Mouse (Mus musculus) kidney, adult 11 months (tissue): Measurements from ENCODE around the gene Hes7.

Experiments used
- DNase-seq: peaks from one replicate; pipeline ENCODE4 v3.0.0; 2022

Hes7 gene

GRCm38 (mm10) chr11:69088103-69088855, 31.9 kb upstream of the Hes7 start, which contains the start of gene Vamp2:
Gene Vamp2 (plus strand): TSS chr11:69088490.
- peak; percentile 86 for DNase-seq

- no peak for DNase-seq
Measured at GRCm38 (mm10) chr11:69088856-69089615, 31.2 kb upstream of the Hes7 start.

- DNase-seq: peak; percentile 53
Measured at GRCm38 (mm10) chr11:69089616-69090290, 30.5 kb upstream of the Hes7 start.

- DNase-seq: no peak
Measured at GRCm38 (mm10) chr11:69090367-69090766, 29.8 kb upstream of the Hes7 start.

- peak; percentile 24 for DNase-seq
Measured at GRCm38 (mm10) chr11:69091566-69092385, 28.4 kb upstream of the Hes7 start.

GRCm38 (mm10) chr11:69092386-69092751, 27.8 kb upstream of the Hes7 start:
- peak; percentile 91 for DNase-seq

- peak; percentile 34 for DNase-seq
Measured at GRCm38 (mm10) chr11:69092871-69093270, 27.3 kb upstream of the Hes7 start.

GRCm38 (mm10) chr11:69093856-69094255, 26.3 kb upstream of the Hes7 start:
- DNase-seq: peak; percentile 30

GRCm38 (mm10) chr11:69094697-69095429, 25.3 kb upstream of the Hes7 start, which contains the start of gene Per1:
Gene Per1 (plus strand): TSS chr11:69095217.
- DNase-seq: peak; percentile 100

- DNase-seq: peak; percentile 46
Measured at GRCm38 (mm10) chr11:69095511-69096231, 24.5 kb upstream of the Hes7 start.

- no peak for DNase-seq
Measured at GRCm38 (mm10) chr11:69096360-69096986, 23.7 kb upstream of the Hes7 start.

- DNase-seq: peak; percentile 99
Measured at GRCm38 (mm10) chr11:69096987-69097900, 23.0 kb upstream of the Hes7 start.

- no peak for DNase-seq
Measured at GRCm38 (mm10) chr11:69098039-69098761, 22.0 kb upstream of the Hes7 start.

- peak; percentile 98 for DNase-seq
Measured at GRCm38 (mm10) chr11:69098762-69099091, 21.5 kb upstream of the Hes7 start.

- peak; percentile 72 for DNase-seq
Measured at GRCm38 (mm10) chr11:69099177-69099914, 20.9 kb upstream of the Hes7 start.

GRCm38 (mm10) chr11:69099915-69100345, 20.3 kb upstream of the Hes7 start:
- DNase-seq: peak; percentile 87

GRCm38 (mm10) chr11:69100639-69101360, 19.4 kb upstream of the Hes7 start:
- DNase-seq: peak; percentile 30
